Mouse (Mus musculus) left cerebral cortex, postnatal 25 days (tissue): ENCODE data around the gene Spaca4. TPM values are rescaled to one million over a fixed set of nuclear protein-coding genes. Genes with fewer than 3 reads are reported as not detected.
A peak's percentile ranks its signal among the peaks of the same experiment; 100 is the strongest.

Experiments used
- DNase-seq, 2 experiments: peaks; one replicate each; pipeline ENCODE4 v3.0.0; 2022; ENCODE audit warnings: low spot score in 2 of 2, mixed read lengths in 1 of 2
- intact Hi-C: fragments of 180-260 bp; cut with DNase I; formaldehyde crosslinking; loops from one replicate; pipeline ENCODE4 v1.15.1; 2025
- total RNA-seq, 2 experiments: library from RNA; stranded (reverse); gene quantifications; 2 replicates each; pipeline ENCODE4 v1.2.3; 2021

Spaca4 gene
- total RNA-seq, 2 experiments from 2014 or later, result not detected

- DNase-seq, result peak; percentile 98 to 99
- intact Hi-C loops, result loop anchor here (5.0 kb wide), 1 partner anchor 87 kb away; no protein-coding TSS in a partner anchor
Observed at GRCm38 (mm10) chr7:45715090-45715708, 10.4 kb downstream of the Spaca4 start, which contains the start of gene Rpl18. Gene Rpl18, plus strand, starts transcription at chr7:45715457.

DNA sequence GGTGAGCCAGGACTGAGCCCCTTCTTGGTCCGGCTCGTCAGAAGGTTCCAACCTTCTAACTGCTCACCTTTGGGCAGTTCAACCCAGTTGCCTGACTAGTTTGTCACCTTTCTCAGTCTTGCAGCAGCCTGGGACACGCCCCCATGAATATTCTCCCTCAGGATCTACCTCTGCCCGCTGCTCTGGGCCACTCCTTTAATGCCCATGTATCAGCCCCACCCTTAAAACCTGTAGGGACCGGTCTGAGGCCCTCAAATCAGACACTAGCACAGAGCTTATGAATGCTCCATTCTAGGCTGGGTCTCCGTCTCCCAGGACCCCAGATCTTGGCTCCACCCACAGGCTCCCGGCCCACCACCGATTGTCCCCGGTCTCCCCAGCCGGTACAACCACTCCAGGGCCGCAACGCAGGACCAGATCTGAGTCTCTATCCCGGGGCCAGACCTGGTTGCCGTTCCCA lies 11.0 kb downstream of the Spaca4 start:
- DNase-seq, result no peak
- intact Hi-C loops, result loop anchor here (5.0 kb wide), 1 partner anchor 88 kb away; no protein-coding TSS in a partner anchor

DNA sequence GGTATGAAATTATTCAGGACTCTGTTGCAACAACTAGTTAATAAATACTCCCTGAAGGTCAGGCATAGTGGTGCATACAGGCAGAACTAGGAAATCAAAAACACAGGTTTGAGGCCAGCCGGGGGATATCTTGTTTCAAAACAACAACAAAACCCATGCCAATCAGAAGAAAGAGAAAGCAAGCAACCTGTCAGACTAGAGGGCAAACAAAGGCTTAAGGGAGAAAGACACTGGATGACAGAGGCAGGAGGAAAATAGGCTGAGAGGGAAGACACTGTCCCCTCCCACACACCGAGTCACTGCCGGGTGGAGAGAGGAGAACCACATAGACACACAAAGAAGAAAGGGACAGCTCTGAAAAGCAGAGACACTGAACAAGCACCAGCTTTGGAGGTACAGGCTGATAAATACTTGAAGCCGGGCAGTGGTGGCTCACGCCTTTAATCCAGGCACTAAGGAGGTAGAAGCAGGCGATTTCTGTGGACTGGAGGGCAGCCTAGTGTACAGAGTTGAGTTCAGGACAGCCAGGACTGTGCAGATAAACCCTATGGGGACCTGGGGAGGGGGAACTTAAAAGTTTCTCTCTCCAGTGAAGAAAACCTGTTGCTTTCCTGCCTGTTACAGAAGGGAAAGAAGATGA lies 11.6 kb downstream of the Spaca4 start:
- intact Hi-C loops, result no loop called here

DNA sequence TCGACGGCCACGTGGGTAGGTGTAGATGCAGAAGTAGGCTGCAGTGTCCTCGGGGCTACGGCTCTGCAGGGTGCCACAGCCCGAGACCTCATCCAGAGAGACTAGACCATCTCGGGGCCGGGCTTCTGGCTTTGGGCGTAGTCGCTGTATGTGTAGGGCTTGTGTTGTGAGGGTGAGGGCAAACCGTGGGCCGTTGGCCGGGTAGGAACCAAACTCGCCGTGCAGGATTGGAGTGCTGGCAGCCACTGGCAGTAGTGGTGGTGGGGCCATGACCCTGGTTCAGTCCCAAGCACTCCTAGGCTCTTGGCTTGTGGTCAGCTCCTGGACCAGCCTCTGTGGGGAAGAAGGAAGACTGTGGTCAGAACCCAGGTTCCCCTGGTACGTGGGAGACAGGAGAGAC lies 12.2 kb downstream of the Spaca4 start:
- intact Hi-C loops, result no loop called here

More for the DNA sequence above, 11.6 kb downstream of the Spaca4 start:
- DNase-seq, result no peak

GRCm38 (mm10) chr7:45712022-45712757 lies 13.4 kb downstream of the Spaca4 start:
- intact Hi-C loops, result no loop called here
- DNase-seq, result no peak

More for the DNA sequence above, 12.2 kb downstream of the Spaca4 start:
- DNase-seq, result no peak

- no peak for DNase-seq
- intact Hi-C loops, result no loop called here
Observed at GRCm38 (mm10) chr7:45711316-45712021, 14.1 kb downstream of the Spaca4 start.

- intact Hi-C loops, result no loop called here
Observed at GRCm38 (mm10) chr7:45710477-45711191, 15.0 kb downstream of the Spaca4 start.

GRCm38 (mm10) chr7:45709677-45710355 lies 15.8 kb downstream of the Spaca4 start:
- intact Hi-C loops, result loop anchor here (10.0 kb wide), 1 partner anchor 245 kb away; the partner anchor contains the start of gene Bax
- DNase-seq, result no peak

More at GRCm38 (mm10) chr7:45710477-45711191, 15.0 kb downstream of the Spaca4 start:
- no peak for DNase-seq

- DNase-seq, result no peak
- intact Hi-C loops, result loop anchor here (10.0 kb wide), 1 partner anchor 244 kb away; the partner anchor contains the start of gene Bax
Observed at GRCm38 (mm10) chr7:45709036-45709435, 16.6 kb downstream of the Spaca4 start.

DNA sequence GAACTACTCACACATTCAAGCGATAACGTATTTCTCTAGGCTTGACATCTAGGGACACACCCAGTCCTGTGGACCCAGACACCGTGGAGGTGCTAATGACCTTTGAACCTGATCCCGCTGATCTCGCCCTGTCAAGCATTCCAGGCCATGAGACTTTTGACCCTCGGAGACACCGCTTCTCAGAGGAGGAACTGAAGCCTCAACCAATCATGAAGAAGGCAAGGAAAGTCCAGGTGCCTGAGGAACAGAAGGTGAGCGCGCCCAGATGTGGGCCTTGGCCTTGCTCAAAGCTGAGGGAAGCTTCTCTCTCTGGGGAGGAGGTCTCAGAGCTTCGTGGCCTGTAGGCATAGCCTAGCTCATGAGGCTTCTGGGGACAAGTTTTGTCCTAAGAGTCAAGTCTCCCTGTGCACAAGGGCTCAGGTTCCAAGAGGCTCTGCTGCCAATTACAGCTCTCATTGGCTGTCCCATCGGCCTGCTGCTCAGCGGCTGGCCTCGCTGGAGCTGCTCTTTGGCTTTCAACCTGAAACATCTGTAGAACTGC lies 17.3 kb downstream of the Spaca4 start:
- intact Hi-C loops, result loop anchor here (10.0 kb wide), 1 partner anchor 243 kb away; the partner anchor contains the start of gene Bax
- DNase-seq, result no peak

DNA sequence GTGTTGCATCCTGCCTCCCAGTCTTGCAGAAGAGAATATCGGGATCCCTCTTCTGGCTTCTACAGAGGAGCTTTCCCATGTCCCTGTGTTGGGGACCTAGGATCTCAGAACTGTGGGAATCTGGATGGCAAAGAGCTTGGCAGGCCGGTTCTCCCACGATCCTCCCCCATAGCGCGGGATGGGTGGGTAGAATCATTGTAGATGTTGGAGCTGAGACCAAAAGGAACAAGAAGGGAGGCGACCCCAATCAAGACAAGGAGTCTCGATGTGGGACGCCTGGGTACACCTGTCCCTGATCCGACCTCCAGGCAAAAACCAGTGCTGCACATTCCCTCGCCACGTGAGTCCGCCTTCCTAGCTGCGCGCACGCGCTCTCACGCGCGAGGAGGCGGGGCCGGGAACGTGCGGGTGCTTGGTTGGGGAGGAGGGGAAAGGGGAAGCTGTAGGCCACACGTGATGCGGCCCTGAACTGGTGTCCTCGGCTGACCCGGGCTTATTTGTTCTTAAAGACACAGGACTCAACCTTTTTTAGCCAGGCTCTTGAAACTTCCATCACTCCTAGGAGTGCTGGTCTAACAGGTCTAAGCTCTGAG lies 18.1 kb downstream of the Spaca4 start:
- peak; percentile 96 for DNase-seq
- intact Hi-C loops, result loop anchor here (10.0 kb wide), 1 partner anchor 243 kb away; the partner anchor contains the start of gene Bax

- intact Hi-C loops, result loop anchor here (10.0 kb wide), 1 partner anchor 242 kb away; the partner anchor contains the start of gene Bax
Observed at GRCm38 (mm10) chr7:45706721-45707241, 18.8 kb downstream of the Spaca4 start.

DNA sequence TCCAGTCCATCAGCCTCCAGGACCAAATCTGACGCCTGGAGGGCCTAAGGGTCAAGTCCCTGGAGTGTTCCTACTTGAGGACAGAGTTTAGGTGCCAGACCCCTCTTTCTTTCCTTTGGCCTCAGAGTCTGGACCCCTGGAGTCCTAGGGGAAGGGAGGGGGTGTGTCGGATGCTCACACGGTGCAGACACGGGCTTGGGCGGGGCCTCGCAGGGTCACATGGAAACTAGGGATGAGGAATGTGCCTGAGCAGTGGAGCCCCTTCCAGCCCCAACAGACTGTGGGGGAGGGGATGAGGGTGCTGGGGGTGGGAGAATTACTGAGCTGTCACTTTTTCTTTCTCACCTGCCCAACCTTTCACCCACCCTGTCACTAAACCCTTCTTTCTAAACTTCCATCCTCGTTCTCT lies 19.7 kb downstream of the Spaca4 start:
- DNase-seq, result peak; percentile 83 to 84
- intact Hi-C loops, result loop anchor here (10.0 kb wide), 1 partner anchor 241 kb away; the partner anchor contains the start of gene Bax

More at GRCm38 (mm10) chr7:45706721-45707241, 18.8 kb downstream of the Spaca4 start:
- peak; percentile 80 to 86 for DNase-seq

GRCm38 (mm10) chr7:45705443-45705864 lies 20.2 kb downstream of the Spaca4 start:
- no peak for DNase-seq
- intact Hi-C loops, result loop anchor here (10.0 kb wide), 1 partner anchor 241 kb away; the partner anchor contains the start of gene Bax

DNA sequence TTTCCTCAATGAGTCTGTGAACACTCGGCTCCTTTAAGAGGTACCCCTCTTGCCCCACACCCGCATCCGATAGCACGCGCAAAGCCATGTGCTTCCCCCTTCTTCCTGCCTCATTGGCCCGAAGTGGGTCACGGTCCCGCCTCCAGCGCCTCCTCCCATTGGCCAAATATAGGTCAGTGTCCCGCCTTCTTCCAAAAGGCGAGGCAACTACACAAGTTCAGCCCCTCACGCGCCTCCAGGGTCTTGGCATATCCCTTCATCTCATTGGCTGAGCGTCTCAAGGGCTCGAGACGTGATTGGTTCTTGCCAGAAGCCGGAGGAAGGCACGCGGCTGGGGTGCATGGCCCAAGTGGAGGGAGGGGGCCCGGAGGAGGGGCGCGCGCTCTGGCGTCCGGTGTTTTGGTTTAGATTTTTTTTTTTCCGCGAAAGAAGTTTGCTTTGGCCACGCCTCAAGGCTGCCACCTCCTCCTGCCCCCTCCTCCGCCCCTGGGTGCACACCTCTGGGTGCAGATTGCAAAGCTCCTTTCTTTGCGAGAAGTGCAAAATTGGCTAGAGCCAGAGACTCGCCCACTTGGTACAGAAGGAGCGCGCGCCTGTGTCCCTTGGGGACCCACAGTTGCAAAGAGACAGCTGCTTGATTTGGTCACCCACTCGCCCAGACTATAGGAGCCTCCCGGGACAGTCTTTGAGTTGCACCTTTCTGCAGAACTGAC lies 20.7 kb downstream of the Spaca4 start, which contains the start of gene Dbp:
TSS of gene Dbp (plus strand) at position 359 of the 713 bp plus-strand sequence.
- intact Hi-C loops, result loop anchor here (10.0 kb wide), 1 partner anchor 240 kb away; the partner anchor contains the start of gene Bax
- DNase-seq, result peak; percentile 100

DNA sequence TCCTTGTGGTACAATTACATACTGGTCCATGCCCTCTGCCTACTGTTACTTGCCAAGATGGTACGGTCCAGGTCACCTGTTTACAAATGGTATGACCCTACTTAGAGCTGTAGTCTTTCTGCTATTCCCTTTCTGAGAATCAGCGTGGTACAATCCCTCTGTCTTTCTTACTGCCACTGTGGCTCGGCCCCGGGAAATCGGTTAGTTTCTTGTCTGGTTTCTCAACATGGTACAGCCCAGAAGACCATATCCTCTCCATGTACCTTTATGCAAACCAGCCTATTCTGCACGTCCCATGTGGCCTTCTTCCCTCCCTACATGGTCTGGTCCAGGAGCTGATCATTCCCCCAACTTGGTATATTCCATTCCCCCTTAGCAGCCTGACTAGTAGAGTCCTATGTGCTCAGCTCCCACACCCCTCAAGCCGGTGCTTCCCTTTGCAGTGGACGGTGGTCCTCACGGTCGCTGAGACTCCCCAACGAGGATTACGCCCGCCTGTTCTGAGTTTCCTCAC lies 21.5 kb downstream of the Spaca4 start:
- intact Hi-C loops, result loop anchor here (10.0 kb wide), 1 partner anchor 239 kb away; the partner anchor contains the start of gene Bax
- peak; percentile 83 to 93 for DNase-seq
